In genomic region chr5:25035391-25035790, GRCm38 (mm10) we compare ENCODE assay signal across 24 mouse cellular contexts.
DNase-seq lines count a peak whose midpoint lies in the region; ATAC-seq and TF ChIP-seq lines count a peak whose summit lies in the region.
"Had no signal": no experiment of that assay in that cellular context is flagged by ENCODE, and none has a peak within 500 bp of the region (broad histone marks: within the 10 kb centered on the region; RNA-seq: fewer than 3 reads in every experiment).

No protein-coding gene starts in this region.

- no peaks in the 10 kb centered on the region for H3K36me3 ChIP-seq in kidney, adult 2 months (ENCODE audit: control insufficient read depth, insufficient read depth, low read length)
- no peaks in the 10 kb centered on the region for H3K36me3 ChIP-seq in intestine, embryonic 16.5 days (ENCODE audit: control insufficient read depth, insufficient read depth, low read length)
- H3K36me3 ChIP-seq: embryonic facial prominence, embryonic 12.5 days; embryonic facial prominence, embryonic 15.5 days; forebrain, embryonic 15.5 days; heart, embryonic 10.5 days; heart, embryonic 13.5 days had no signal

- H3K27me3 ChIP-seq in kidney, adult 2 months (replicated peaks; ENCODE audit: control insufficient read depth, insufficient read depth, low read length) = no peaks in the 10 kb centered on the region
- no peaks in the 10 kb centered on the region for H3K27me3 ChIP-seq in intestine, embryonic 16.5 days (replicated peaks; ENCODE audit: control insufficient read depth, insufficient read depth, low read length)
- H3K27me3 ChIP-seq: embryonic facial prominence, embryonic 12.5 days; embryonic facial prominence, embryonic 15.5 days; forebrain, embryonic 15.5 days; heart, embryonic 13.5 days had no signal

- H3K9ac ChIP-seq in intestine, embryonic 16.5 days (ENCODE audit: low read depth, low read length) = no peak overlapping the region
- H3K9ac ChIP-seq: embryonic facial prominence, embryonic 12.5 days; embryonic facial prominence, embryonic 15.5 days; forebrain, embryonic 15.5 days; heart, embryonic 13.5 days; hindbrain, embryonic 14.5 days had no signal

- no peak overlapping the region for H3K4me3 ChIP-seq in kidney, adult 2 months (ENCODE audit: insufficient read depth, low read depth, low read length)
- no peak overlapping the region for H3K4me3 ChIP-seq in layer of hippocampus, adult 2 months
- no peak overlapping the region for H3K4me3 ChIP-seq in intestine, embryonic 16.5 days (ENCODE audit: low read length)
- H3K4me3 ChIP-seq: embryonic facial prominence, embryonic 12.5 days; embryonic facial prominence, embryonic 15.5 days; forebrain, embryonic 15.5 days; heart, adult 2 months; heart, embryonic 10.5 days; heart, embryonic 13.5 days had no signal

- H3K4me1 ChIP-seq in kidney, adult 2 months (ENCODE audit: control insufficient read depth, insufficient read depth, low read length) = peaks cover 11% of the 10 kb centered on the region; the same call in 1 of the 2 replicates
- H3K4me1 ChIP-seq in intestine, embryonic 16.5 days (ENCODE audit: control insufficient read depth, insufficient read depth, low read length) = peaks cover 3% of the 10 kb centered on the region
- H3K4me1 ChIP-seq: embryonic facial prominence, embryonic 12.5 days; embryonic facial prominence, embryonic 15.5 days; forebrain, embryonic 15.5 days had no signal

- peak; percentile 72 for ATAC-seq in intestine, embryonic 16.5 days
- ATAC-seq: CD4-positive, CD25-positive, alpha-beta regulatory T cell, adult 4 months; forebrain, embryonic 15.5 days had no signal

- H3K4me2 ChIP-seq in intestine, embryonic 16.5 days (ENCODE audit: low read depth, low read length) = no peak overlapping the region
- H3K4me2 ChIP-seq: embryonic facial prominence, embryonic 12.5 days; embryonic facial prominence, embryonic 15.5 days; forebrain, embryonic 15.5 days; heart, embryonic 13.5 days; hindbrain, embryonic 14.5 days had no signal

- no peak for TF ChIP-seq CTCF in kidney, adult 2 months (conservative IDR thresholded peaks at IDR 0.05; ENCODE audit: insufficient read depth, insufficient read length, low read depth, low read length)
- TF ChIP-seq CTCF in layer of hippocampus, adult 2 months (conservative IDR thresholded peaks at IDR 0.05) = no peak

- DNase-seq in kidney, adult 2 months = peak; percentile 61
- DNase-seq in kidney, postnatal 25 days = no peak
- no peak for DNase-seq in layer of hippocampus, adult 2 months (ENCODE audit: low spot score in 2 of 2)
- DNase-seq in layer of hippocampus, adult 11-12 months (ENCODE audit: low spot score) = no peak
- peak; percentile 50 for DNase-seq in yolk sac, embryonic 10.5 days (ENCODE audit: low spot score)
- DNase-seq in B cell, adult 2 months = no peak
- DNase-seq: adrenal gland, adult 2 months; adrenal gland, postnatal 14 days; cerebellum, adult 11 months; cerebellum, adult 2 months; cerebellum, adult 9-11 months; cerebellum, postnatal 25 days; gastrocnemius, postnatal 36 days; heart, adult 2 months; heart, postnatal 14 days; heart, postnatal 4 days had no signal

- no peaks in the 10 kb centered on the region for H3K9me3 ChIP-seq in intestine, embryonic 16.5 days (ENCODE audit: control insufficient read depth, low read length)
- H3K9me3 ChIP-seq: embryonic facial prominence, embryonic 12.5 days; embryonic facial prominence, embryonic 15.5 days; forebrain, embryonic 15.5 days; heart, embryonic 10.5 days; heart, embryonic 13.5 days had no signal

- TF ChIP-seq POLR2A in kidney, adult 2 months (IDR thresholded peaks at IDR 0.05; ENCODE audit: low read depth, low read length) = no peak

- 63% methylated on average over 3 of the region's 3 CpGs for WGBS in kidney, adult 2 months
- WGBS in intestine, embryonic 16.5 days = 66% methylated on average over 3 of the region's 3 CpGs

- H3K27ac ChIP-seq in kidney, adult 2 months (ENCODE audit: insufficient read depth, low read depth, low read length) = no peak overlapping the region
- peak overlapping the region; percentile 23; the same call in 1 of the 2 replicates for H3K27ac ChIP-seq in layer of hippocampus, adult 2 months
- no peak overlapping the region; the same call in 1 of the 2 replicates for H3K27ac ChIP-seq in intestine, embryonic 16.5 days (ENCODE audit: low read length)
- H3K27ac ChIP-seq: embryonic facial prominence, embryonic 12.5 days; embryonic facial prominence, embryonic 15.5 days; forebrain, embryonic 15.5 days; heart, adult 2 months; heart, embryonic 10.5 days; heart, embryonic 13.5 days; hindbrain, embryonic 14.5 days had no signal

Comparison
In these comparisons a context has a peak if more than half of its experiments do, and no peak if none do; other contexts are left out.
1. DNase-seq: peak in kidney, adult 2 months (single experiment) and yolk sac, embryonic 10.5 days (single experiment); none in kidney, postnatal 25 days (0 of 2), layer of hippocampus, adult 2 months (0 of 2), layer of hippocampus, adult 11-12 months (single experiment) and B cell, adult 2 months (0 of 2).